Mouse (Mus musculus): ENCODE measurements around the gene Ablim2.

GRCm38 (mm10) chr5:35879199-35879598 lies 121.5 kb downstream of the Ablim2 start:
- no peak for TF ChIP-seq CTCF (IDR thresholded peaks at IDR 0.05; ENCODE audit: low read depth, low read length)
- no peak for TF ChIP-seq POLR2A (IDR thresholded peaks at IDR 0.05; ENCODE audit: borderline replicate concordance, low read depth, low read length)
